Mouse (Mus musculus) gonadal fat pad, adult 2 months (tissue): ENCODE measurements at regions not wholly inside any gene's neighbourhood (a gene's known extent, or its start where the extent isn't known, plus 50 kb on each side); places are given as distances from the start of the nearest gene placed in this dataset.

Experiments used
- DNase-seq: peaks from one replicate; pipeline ENCODE4 v3.0.0-alpha.2; 2012; ENCODE audit warnings: low read depth

GRCm38 (mm10) chr16:76183556-76183955 is 161.5 kb upstream of the Samsn1 start:
- no peak for DNase-seq

GRCm38 (mm10) chr16:76183105-76183504 is 161.0 kb upstream of the Samsn1 start:
- DNase-seq: no peak

GRCm38 (mm10) chr16:76181596-76181995 is 159.5 kb upstream of the Samsn1 start:
- DNase-seq: no peak

GRCm38 (mm10) chr16:76167651-76168050 is 145.6 kb upstream of the Samsn1 start:
- no peak for DNase-seq

- DNase-seq: no peak
Observed at GRCm38 (mm10) chr16:76160879-76161278, 138.8 kb upstream of the Samsn1 start.

GRCm38 (mm10) chr16:76158585-76158984 is 136.5 kb upstream of the Samsn1 start:
- DNase-seq: no peak

GRCm38 (mm10) chr16:76153766-76154525 is 131.9 kb upstream of the Samsn1 start:
- no peak for DNase-seq

GRCm38 (mm10) chr16:76149581-76149980 is 127.5 kb upstream of the Samsn1 start:
- no peak for DNase-seq

- DNase-seq: no peak
Observed at GRCm38 (mm10) chr16:76133892-76134291, 111.8 kb upstream of the Samsn1 start.

- DNase-seq: no peak
Observed at GRCm38 (mm10) chr16:76130486-76130885, 108.4 kb upstream of the Samsn1 start.

- no peak for DNase-seq
Observed at GRCm38 (mm10) chr16:76129982-76130381, 107.9 kb upstream of the Samsn1 start.

GRCm38 (mm10) chr16:76123021-76123384 is 100.9 kb upstream of the Samsn1 start:
- DNase-seq: no peak

GRCm38 (mm10) chr16:76122172-76123020 is 100.3 kb upstream of the Samsn1 start:
- DNase-seq: no peak

- DNase-seq: no peak
Observed at GRCm38 (mm10) chr16:76120712-76121111, 98.6 kb upstream of the Samsn1 start.

GRCm38 (mm10) chr16:76110383-76110782 is 88.3 kb upstream of the Samsn1 start:
- no peak for DNase-seq

- DNase-seq: no peak
Observed at GRCm38 (mm10) chr16:76108464-76108863, 86.4 kb upstream of the Samsn1 start.

GRCm38 (mm10) chr16:76104673-76105072 is 82.6 kb upstream of the Samsn1 start:
- DNase-seq: no peak

- no peak for DNase-seq
Observed at GRCm38 (mm10) chr16:76101773-76102172, 79.7 kb upstream of the Samsn1 start.

GRCm38 (mm10) chr16:76097808-76098207 is 75.7 kb upstream of the Samsn1 start:
- DNase-seq: no peak

- no peak for DNase-seq
Observed at GRCm38 (mm10) chr16:76096363-76096762, 74.3 kb upstream of the Samsn1 start.

- DNase-seq: no peak
Observed at GRCm38 (mm10) chr16:76085363-76085762, 63.3 kb upstream of the Samsn1 start.

- DNase-seq: no peak
Observed at GRCm38 (mm10) chr16:76082465-76082864, 60.4 kb upstream of the Samsn1 start.
